11 mouse cellular contexts compared by ENCODE assay signal in genomic region chr12:95959786-95960504, GRCm38 (mm10).
"Had no signal": no experiment of that assay in that cellular context is flagged by ENCODE, and none has a peak within 500 bp of the region (broad histone marks: within the 10 kb centered on the region; RNA-seq: fewer than 3 reads in every experiment).

No protein-coding gene starts in this region.

- H3K4me1 ChIP-seq: midbrain, embryonic 12.5 days; neural tube, embryonic 15.5 days had no signal

- H3K9ac ChIP-seq: limb, embryonic 13.5 days; liver, embryonic 14.5 days; midbrain, embryonic 12.5 days; neural tube, embryonic 15.5 days had no signal

- H3K4me3 ChIP-seq: limb, embryonic 13.5 days; midbrain, embryonic 12.5 days; myocyte; neural tube, embryonic 15.5 days had no signal

- H3K27me3 ChIP-seq: limb, embryonic 13.5 days; midbrain, embryonic 12.5 days; neural tube, embryonic 15.5 days had no signal

- H3K4me2 ChIP-seq: limb, embryonic 13.5 days; midbrain, embryonic 12.5 days; neural tube, embryonic 15.5 days had no signal

- H3K36me3 ChIP-seq: limb, embryonic 13.5 days; midbrain, embryonic 12.5 days; neural tube, embryonic 15.5 days had no signal

- DNase-seq: kidney, postnatal 36 days; lung, adult 18-20 months; right cerebral cortex, postnatal 4 days; spleen, adult 18-20 months; thymus, adult 18-20 months; thymus, postnatal 14 days had no signal

- H3K27ac ChIP-seq: limb, embryonic 13.5 days; liver, embryonic 14.5 days; midbrain, embryonic 12.5 days; neural tube, embryonic 15.5 days had no signal

- H3K9me3 ChIP-seq: limb, embryonic 13.5 days; midbrain, embryonic 12.5 days; neural tube, embryonic 15.5 days had no signal
